ENCODE assay signal across 22 mouse cellular contexts in the genomic region with DNA sequence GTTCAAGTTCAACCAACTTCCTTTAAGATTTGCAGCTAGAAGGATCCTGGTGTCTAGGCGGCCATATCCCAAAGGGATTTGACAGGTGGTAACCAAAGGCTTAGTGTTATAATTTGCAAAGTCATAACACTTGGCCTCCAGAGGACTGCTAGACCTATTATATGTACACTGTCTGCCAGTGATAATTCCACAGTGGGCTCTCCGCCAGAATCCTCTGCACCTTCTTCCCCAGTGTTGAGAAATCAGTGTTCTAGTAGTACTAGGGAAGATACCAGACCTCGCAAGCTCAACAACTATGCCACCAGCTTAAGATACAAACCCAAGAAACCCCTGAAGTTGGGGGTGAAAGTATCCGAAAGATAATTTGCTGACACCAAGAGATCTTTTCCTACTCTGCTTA. TPM values are rescaled to one million over a fixed set of nuclear protein-coding genes. Genes with fewer than 3 reads are reported as not detected.
DNase-seq lines count a peak whose midpoint lies in the region; ATAC-seq and TF ChIP-seq lines count a peak whose summit lies in the region.
"Had no signal": no experiment of that assay in that cellular context is flagged by ENCODE, and none has a peak within 500 bp of the region (broad histone marks: within the 10 kb centered on the region; RNA-seq: fewer than 3 reads in every experiment).

No protein-coding gene starts in this region.

- no peaks in the 10 kb centered on the region for H3K9me3 ChIP-seq in heart, embryonic 12.5 days (replicated peaks)
- no peaks in the 10 kb centered on the region for H3K9me3 ChIP-seq in MEL (replicated peaks; ENCODE audit: insufficient read depth, low read length)
- H3K9me3 ChIP-seq: forebrain, embryonic 13.5 days; G1E; hindbrain, embryonic 12.5 days had no signal

- DNase-seq in heart, adult 11 months: peak; percentile 80
- DNase-seq in 3T3-L1 (ENCODE audit: low read depth, low spot score): peak; percentile 9
- no peak for DNase-seq in MEL (ENCODE audit: low read depth, low spot score)
- DNase-seq in gonadal fat pad, adult 2 months (ENCODE audit: low read depth): peak; percentile 84
- DNase-seq in natural killer cell, adult 2 months (ENCODE audit: low spot score in 2 of 2): no peak
- no peak for DNase-seq in left cerebral cortex, postnatal 25 days (ENCODE audit: low spot score in 2 of 2)
- DNase-seq: adrenal gland, postnatal 25 days; B cell, adult 2 months; cerebellum, adult 2 months; cerebellum, postnatal 10 days; forebrain, postnatal 0 days; heart, postnatal 10 days; heart, postnatal 4 days; kidney, adult 11 months had no signal

- H3K27me3 ChIP-seq in heart, embryonic 12.5 days (replicated peaks): no peaks in the 10 kb centered on the region
- H3K27me3 ChIP-seq in MEL (ENCODE audit: control insufficient read depth in 1 of 2, insufficient read depth in 2 of 2, low read length in 2 of 2): no peaks in the 10 kb centered on the region
- H3K27me3 ChIP-seq: forebrain, embryonic 13.5 days; hindbrain, embryonic 12.5 days; Patski had no signal

- no peak overlapping the region for H3K4me2 ChIP-seq in heart, embryonic 12.5 days
- H3K4me2 ChIP-seq: forebrain, embryonic 13.5 days; hindbrain, embryonic 12.5 days had no signal

- no peak overlapping the region for H3K4me3 ChIP-seq in heart, embryonic 12.5 days
- no peak overlapping the region for H3K4me3 ChIP-seq in MEL (ENCODE audit: control insufficient read depth in 1 of 2, insufficient read depth in 1 of 2, low read depth in 2 of 2, low read length in 2 of 2)
- H3K4me3 ChIP-seq: forebrain, embryonic 13.5 days; hindbrain, embryonic 12.5 days had no signal

- no peak overlapping the region for H3K27ac ChIP-seq in heart, embryonic 12.5 days (ENCODE audit: poor library complexity, severe bottlenecking)
- no peak overlapping the region for H3K27ac ChIP-seq in MEL (ENCODE audit: control insufficient read depth, low read depth, low read length)
- H3K27ac ChIP-seq: forebrain, embryonic 13.5 days; hindbrain, embryonic 12.5 days; hindbrain, postnatal 0 days had no signal

- no peak for ATAC-seq in heart, embryonic 12.5 days (ENCODE audit: insufficient number of reproducible peaks, low FRiP score)
- ATAC-seq: activated CD4-positive, CD25-positive, alpha-beta regulatory T cell, adult 4 months; CD4-positive, CD25-positive, alpha-beta regulatory T cell, adult 4 months; forebrain, embryonic 13.5 days; forebrain, postnatal 0 days; hindbrain, postnatal 0 days; Patski had no signal

- no peak for TF ChIP-seq CTCF in MEL (IDR thresholded peaks at IDR 0.05 in 2 of 3, conservative IDR thresholded peaks at IDR 0.05 in 1 of 3; ENCODE audit: control insufficient read depth in 1 of 3, insufficient read depth in 1 of 3, low read depth in 2 of 3, low read length in 3 of 3, poor library complexity in 1 of 3, severe bottlenecking in 1 of 3)

- H3K9ac ChIP-seq in heart, embryonic 12.5 days: no peak overlapping the region
- no peak overlapping the region for H3K9ac ChIP-seq in MEL (ENCODE audit: control insufficient read depth, low read depth, low read length, poor library complexity, severe bottlenecking)
- H3K9ac ChIP-seq: forebrain, embryonic 13.5 days; forebrain, postnatal 0 days; hindbrain, embryonic 12.5 days had no signal

- peaks cover 13% of the 10 kb centered on the region for H3K4me1 ChIP-seq in heart, embryonic 12.5 days (replicated peaks)
- no peaks in the 10 kb centered on the region; a peak in 2 of 4 replicates for H3K4me1 ChIP-seq in MEL (ENCODE audit: control insufficient read depth in 1 of 2, insufficient read depth in 2 of 2, low read length in 2 of 2)

- no peak for TF ChIP-seq EP300 in MEL (IDR thresholded peaks at IDR 0.05; ENCODE audit: low read depth in 1 of 2, low read length in 2 of 2)

- intact Hi-C loops in left cerebral cortex, postnatal 25 days (cut with DNase I): no loop called here

- no peak for TF ChIP-seq RAD21 in MEL (IDR thresholded peaks at IDR 0.05; ENCODE audit: low read depth, low read length)

- 81% methylated on average over 4 of the region's 4 CpGs for WGBS in heart, embryonic 12.5 days

- no peak for TF ChIP-seq POLR2A in MEL (IDR thresholded peaks at IDR 0.05; ENCODE audit: control insufficient read depth in 1 of 2, insufficient read depth in 1 of 2, low read depth in 1 of 2, low read length in 2 of 2, poor library complexity in 1 of 2)

- no peaks in the 10 kb centered on the region; the same call in 1 of the 2 replicates for H3K36me3 ChIP-seq in heart, embryonic 12.5 days
- H3K36me3 ChIP-seq in MEL (ENCODE audit: control insufficient read depth in 1 of 2, insufficient read depth in 2 of 2, low read length in 2 of 2): peaks cover 0 to 3% of the 10 kb centered on the region in 2 experiments; a peak in 2 of 4 replicates

- peaks cover 7% of the 10 kb centered on the region for H3K79me2 ChIP-seq in MEL (ENCODE audit: control insufficient read depth, insufficient read depth, low read length, poor library complexity)

TF ChIP-seq in MEL, 35 proteins besides CTCF, POLR2A, EP300 and RAD21:
- TF ChIP-seq ZC3H11A (IDR thresholded peaks at IDR 0.05; ENCODE audit: low read depth, low read length) (no peak), KAT2A (conservative IDR thresholded peaks at IDR 0.05; ENCODE audit: low read depth, low read length) (no peak), RCOR1 (IDR thresholded peaks at IDR 0.05; ENCODE audit: low read depth, low read length) (0 out of 2 replicates have a peak, but pooled peaks have one; percentile 10)

RNA-seq across cellular contexts. Expression of gene Ago3, which starts 3.8 kb away (rescaled TPM):
- polyA plus RNA-seq in heart, embryonic 12.5 days (2016; fragmentation: Nextera tagmentation; extraction: Ambion mirVana): 11.4 and 13.2 TPM in 2 replicates
- total RNA-seq in MEL (2012; rRNA removed): 6.0 and 7.3 TPM in 2 replicates
- polyA plus RNA-seq in MEL (2012; ENCODE audit: insufficient read depth in 1 of 2, insufficient read length in 2 of 2, low read depth in 1 of 2, low replicate concordance in 2 of 2, missing spikeins in 1 of 2): 1 to 10 TPM in 1 of 2 experiments, not detected in 1; 7.9 TPM
- polyA plus RNA-seq in gonadal fat pad, adult 2 months (2012; rRNA removed): 9.0 and 13.5 TPM in 2 replicates
- total RNA-seq in left cerebral cortex, postnatal 25 days (2021): 10 to 100 TPM; 35.9 to 36.0 TPM

RNA-seq across cellular contexts. Expression of gene Ago1, which starts 35.2 kb away (rescaled TPM):
- 2.5 and 3.0 TPM in 2 replicates for polyA plus RNA-seq in heart, embryonic 12.5 days (2016; fragmentation: Nextera tagmentation; extraction: Ambion mirVana)
- total RNA-seq in MEL (2012; rRNA removed): 5.4 and 6.0 TPM in 2 replicates
- 100 to 1,000 TPM in 1 of 2 experiments, 10 to 100 TPM in 1; 15.4 to 312 TPM for polyA plus RNA-seq in MEL (2012; ENCODE audit: insufficient read depth in 1 of 2, insufficient read length in 2 of 2, low read depth in 1 of 2, low replicate concordance in 2 of 2, missing spikeins in 1 of 2)
- 15.4 and 20.8 TPM in 2 replicates for polyA plus RNA-seq in gonadal fat pad, adult 2 months (2012; rRNA removed)
- total RNA-seq in left cerebral cortex, postnatal 25 days (2021): 10 to 100 TPM; 45.7 to 47.2 TPM

Comparison
In these comparisons a context has a peak if more than half of its experiments do, and no peak if none do; other contexts are left out.
1. DNase-seq: peak in heart, adult 11 months (single experiment), 3T3-L1 (single experiment) and gonadal fat pad, adult 2 months (single experiment); none in MEL (single experiment), natural killer cell, adult 2 months (0 of 2) and left cerebral cortex, postnatal 25 days (0 of 2).